Comparison of ENCODE assay signal across 26 mouse cellular contexts in genomic region chr15:28141345-28141744, GRCm38 (mm10).
A peak's percentile ranks its signal among the peaks of the same experiment; 100 is the strongest.
DNase-seq lines count a peak whose midpoint lies in the region; TF ChIP-seq lines count a peak whose summit lies in the region.
"Had no signal": no experiment of that assay in that cellular context is flagged by ENCODE, and none has a peak within 500 bp of the region (broad histone marks: within the 10 kb centered on the region; RNA-seq: fewer than 3 reads in every experiment).

No protein-coding gene starts in this region.

- H3K27ac ChIP-seq in layer of hippocampus, adult 2 months: 0 out of 2 replicates have a peak overlapping the region, but pooled peaks have one; percentile 71
- H3K27ac ChIP-seq: embryonic facial prominence, embryonic 12.5 days; limb, embryonic 10.5 days; limb, embryonic 15.5 days; liver, embryonic 15.5 days; midbrain, embryonic 12.5 days; neural tube, embryonic 12.5 days had no signal

- peak; percentile 28 for DNase-seq in heart, adult 11 months
- DNase-seq in heart, postnatal 10 days: no peak
- no peak for DNase-seq in layer of hippocampus, adult 2 months (ENCODE audit: low spot score in 2 of 2)
- no peak for DNase-seq in layer of hippocampus, postnatal 25 days (ENCODE audit: extremely low spot score in 1 of 2, low spot score in 1 of 2)
- peak; percentile 19 for DNase-seq in lung, postnatal 36 days
- no peak for DNase-seq in lung, adult 18-20 months
- no peak for DNase-seq in left cerebral cortex, adult 11 months (ENCODE audit: low spot score)
- DNase-seq in spleen, postnatal 4 days (ENCODE audit: low spot score in 2 of 2): no peak
- DNase-seq: adrenal gland, postnatal 10 days; cerebellum, adult 9-10 months; embryo, embryonic 11 days; gastrocnemius, postnatal 14 days; kidney, adult 11 months; kidney, postnatal 25 days; layer of hippocampus, postnatal 36 days; lung, postnatal 4 days; right cerebral cortex, adult 18-20 months; spleen, adult 18-20 months had no signal

- intact Hi-C loops in heart, postnatal 10 days (cut with DNase I): no loop called here

- TF ChIP-seq CTCF in layer of hippocampus, adult 2 months (conservative IDR thresholded peaks at IDR 0.05): no peak

- no peak overlapping the region for H3K4me3 ChIP-seq in layer of hippocampus, adult 2 months
- H3K4me3 ChIP-seq: embryonic facial prominence, embryonic 12.5 days; limb, embryonic 10.5 days; limb, embryonic 15.5 days; liver, embryonic 15.5 days; megakaryocyte, embryonic 14.5 days; midbrain, embryonic 12.5 days; myocyte; neural tube, embryonic 12.5 days had no signal

Comparison
In these comparisons a context has a peak if more than half of its experiments do, and no peak if none do; other contexts are left out.
1. DNase-seq: peak in heart, adult 11 months (single experiment) and lung, postnatal 36 days (single experiment); none in heart, postnatal 10 days (0 of 2), layer of hippocampus, adult 2 months (0 of 2), layer of hippocampus, postnatal 25 days (0 of 2), lung, adult 18-20 months (0 of 2), left cerebral cortex, adult 11 months (single experiment) and spleen, postnatal 4 days (0 of 2).